Mouse (Mus musculus) 3T3-L1 (cell line): ENCODE measurements around the gene Tgds.
"Not testable (repeated sequence)": the region's sequence is repeated elsewhere in the genome, so short reads cannot be mapped to it uniquely, and the experiment has no call there.

Source experiments
- DNase-seq: peaks from one replicate; pipeline ENCODE4 v3.0.0-alpha.2; 2015; ENCODE audit warnings: low read depth, low spot score

Tgds gene

GRCm38 (mm10) chr14:118136744-118137452 is 4.3 kb upstream of the Tgds start, which contains the start of gene Gpr180:
Gene Gpr180, plus strand, starts transcription at chr14:118137158.
- peak; percentile 97 for DNase-seq

- DNase-seq: peak; percentile 9
These were observed 469 bp downstream of the Tgds start for GRCm38 (mm10) chr14:118131931-118132641.

- DNase-seq: no peak
These were observed 1.1 kb downstream of the Tgds start for GRCm38 (mm10) chr14:118131472-118131871.

- DNase-seq: no peak
These were observed 6.3 kb downstream of the Tgds start for GRCm38 (mm10) chr14:118126301-118126700.

GRCm38 (mm10) chr14:118124771-118125170 is 7.8 kb downstream of the Tgds start:
- no peak for DNase-seq

GRCm38 (mm10) chr14:118124129-118124528 is 8.4 kb downstream of the Tgds start:
- DNase-seq: peak; percentile 15

GRCm38 (mm10) chr14:118113116-118113515 is 19.4 kb downstream of the Tgds start:
- DNase-seq: peak; percentile 10

- not testable (repeated sequence) for DNase-seq
These were observed 25.1 kb downstream of the Tgds start for GRCm38 (mm10) chr14:118107479-118107878.

GRCm38 (mm10) chr14:118101227-118101990 is 31.1 kb downstream of the Tgds start:
- DNase-seq: no peak

GRCm38 (mm10) chr14:118098265-118098664 is 34.3 kb downstream of the Tgds start:
- peak; percentile 37 for DNase-seq

- no peak for DNase-seq
These were observed 42.7 kb downstream of the Tgds start for GRCm38 (mm10) chr14:118089806-118090392.

- DNase-seq: peak; percentile 87
These were observed 43.2 kb downstream of the Tgds start for GRCm38 (mm10) chr14:118089215-118089805.

GRCm38 (mm10) chr14:118088437-118089207 is 43.9 kb downstream of the Tgds start:
- DNase-seq: peak; percentile 60

GRCm38 (mm10) chr14:118086271-118087035 is 46.1 kb downstream of the Tgds start:
- DNase-seq: no peak

GRCm38 (mm10) chr14:118083851-118084250 is 48.7 kb downstream of the Tgds start:
- DNase-seq: no peak

- no peak for DNase-seq
These were observed 51.9 kb downstream of the Tgds start for GRCm38 (mm10) chr14:118080606-118081005.

GRCm38 (mm10) chr14:118070100-118070499 is 62.5 kb downstream of the Tgds start:
- no peak for DNase-seq

GRCm38 (mm10) chr14:118069439-118070079 is 63.0 kb downstream of the Tgds start:
- DNase-seq: no peak
